ENCODE assay signal across 16 mouse cellular contexts in genomic region chr11:52074626-52075470, GRCm38 (mm10). TPM values are rescaled to one million over a fixed set of nuclear protein-coding genes. Genes with fewer than 3 reads are reported as not detected.
DNase-seq lines count a peak whose midpoint lies in the region; ATAC-seq and TF ChIP-seq lines count a peak whose summit lies in the region.
"Had no signal": no experiment of that assay in that cellular context is flagged by ENCODE, and none has a peak within 500 bp of the region (broad histone marks: within the 10 kb centered on the region; RNA-seq: fewer than 3 reads in every experiment).

No protein-coding gene starts in this region.

- H3K9me3 ChIP-seq in liver, embryonic 13.5 days (replicated peaks), result no peaks in the 10 kb centered on the region
- H3K9me3 ChIP-seq in stomach, postnatal 0 days (ENCODE audit: control insufficient read depth, low read length), result no peaks in the 10 kb centered on the region
- H3K9me3 ChIP-seq: kidney, embryonic 15.5 days; midbrain, embryonic 15.5 days had no signal

- H3K9ac ChIP-seq in liver, embryonic 13.5 days, result no peak overlapping the region
- no peak overlapping the region for H3K9ac ChIP-seq in stomach, postnatal 0 days (ENCODE audit: low read length)
- H3K9ac ChIP-seq: kidney, embryonic 15.5 days; midbrain, embryonic 15.5 days had no signal

- TF ChIP-seq POLR2A in testis, adult 2 months (IDR thresholded peaks at IDR 0.05; ENCODE audit: control insufficient read depth, low read depth, low read length), result no peak

- H3K4me2 ChIP-seq in liver, embryonic 13.5 days, result peak overlapping the region; percentile 47
- no peak overlapping the region for H3K4me2 ChIP-seq in stomach, postnatal 0 days (replicated peaks; ENCODE audit: low read depth)
- H3K4me2 ChIP-seq: kidney, embryonic 15.5 days; midbrain, embryonic 15.5 days had no signal

- TF ChIP-seq CTCF in testis, adult 2 months (IDR thresholded peaks at IDR 0.05; ENCODE audit: control insufficient read depth, insufficient read depth, insufficient replicate concordance, low read depth, low read length), result no peak
- TF ChIP-seq CTCF in stomach, postnatal 0 days (IDR thresholded peaks at IDR 0.05; ENCODE audit: low read depth), result no peak

- no peaks in the 10 kb centered on the region for H3K36me3 ChIP-seq in testis, adult 2 months (ENCODE audit: control insufficient read depth, insufficient read depth, low read length)
- no peaks in the 10 kb centered on the region for H3K36me3 ChIP-seq in liver, embryonic 13.5 days
- no peaks in the 10 kb centered on the region for H3K36me3 ChIP-seq in stomach, postnatal 0 days (ENCODE audit: control insufficient read depth, insufficient read depth, low read length)
- H3K36me3 ChIP-seq: kidney, embryonic 15.5 days; midbrain, embryonic 15.5 days had no signal

- H3K4me1 ChIP-seq in testis, adult 2 months (ENCODE audit: control insufficient read depth, insufficient read depth, low read length), result peaks cover 7% of the 10 kb centered on the region; the same call in 1 of the 2 replicates
- H3K4me1 ChIP-seq in liver, embryonic 13.5 days (replicated peaks), result peaks cover 39% of the 10 kb centered on the region
- H3K4me1 ChIP-seq in stomach, postnatal 0 days (replicated peaks; ENCODE audit: control insufficient read depth, insufficient read depth), result no peaks in the 10 kb centered on the region

- H3K27ac ChIP-seq in testis, adult 2 months (ENCODE audit: control insufficient read depth, insufficient read depth, low read depth, low read length), result peak overlapping the region; percentile 69; the same call in 1 of the 2 replicates
- peak overlapping the region; percentile 54 for H3K27ac ChIP-seq in liver, embryonic 13.5 days
- H3K27ac ChIP-seq in stomach, postnatal 0 days (replicated peaks), result no peak overlapping the region
- H3K27ac ChIP-seq: kidney, embryonic 15.5 days; midbrain, embryonic 15.5 days had no signal

- ATAC-seq in liver, embryonic 13.5 days (ENCODE audit: low read depth), result peak; percentile 70
- no peak for ATAC-seq in erythroblast, adult 5-6 weeks (replicated peaks; ENCODE audit: low FRiP score, poor library complexity, severe bottlenecking)
- no peak for ATAC-seq in stomach, postnatal 0 days (ENCODE audit: low FRiP score, low TSS enrichment)
- ATAC-seq: hindbrain, embryonic 16.5 days; lung, postnatal 0 days; midbrain, embryonic 15.5 days had no signal

- no peaks in the 10 kb centered on the region for H3K27me3 ChIP-seq in testis, adult 2 months (ENCODE audit: control insufficient read depth, insufficient read depth, low read length)
- H3K27me3 ChIP-seq in liver, embryonic 13.5 days, result no peaks in the 10 kb centered on the region
- H3K27me3 ChIP-seq in stomach, postnatal 0 days (ENCODE audit: control insufficient read depth, insufficient read depth, low read length), result no peaks in the 10 kb centered on the region
- H3K27me3 ChIP-seq: kidney, embryonic 15.5 days; midbrain, embryonic 15.5 days had no signal

- H3K4me3 ChIP-seq in testis, adult 2 months (ENCODE audit: control insufficient read depth, low read depth, low read length), result no peak overlapping the region
- H3K4me3 ChIP-seq in liver, embryonic 13.5 days (replicated peaks), result no peak overlapping the region
- H3K4me3 ChIP-seq in stomach, postnatal 0 days (ENCODE audit: low read depth, low read length), result no peak overlapping the region
- H3K4me3 ChIP-seq: kidney, embryonic 15.5 days; midbrain, embryonic 15.5 days had no signal

- WGBS in liver, embryonic 13.5 days (ENCODE audit: insufficient replicate concordance), result 27% methylated on average over 14 of the region's 14 CpGs
- 53% methylated on average over 14 of the region's 14 CpGs for WGBS in stomach, postnatal 0 days

- DNase-seq in testis, postnatal 10 days (ENCODE audit: low spot score), result no peak
- peak; percentile 18 for DNase-seq in liver, embryonic 13.5 days
- peak; percentile 31 for DNase-seq in testis, postnatal 14 days (ENCODE audit: low spot score)
- no peak for DNase-seq in lung, postnatal 4 days
- no peak for DNase-seq in stomach, postnatal 0 days (ENCODE audit: low spot score)
- DNase-seq: adrenal gland, postnatal 14 days; cerebellum, adult 11-12 months; gastrocnemius, postnatal 36 days; layer of hippocampus, adult 9-11 months; right cerebral cortex, adult 18-20 months had no signal

- TF ChIP-seq EP300 in stomach, postnatal 0 days (optimal IDR thresholded peaks at IDR 0.05), result no peak

RNA-seq across cellular contexts. Expression of gene Ppp2ca, which starts 23.6 kb away (rescaled TPM):
- polyA plus RNA-seq in testis, adult 2 months (2012; rRNA removed), result 8.2 and 9.3 TPM in 2 replicates
- 37.6 and 41.1 TPM in 2 replicates for polyA plus RNA-seq in liver, embryonic 13.5 days (2015; fragmentation: Nextera tagmentation; extraction: Ambion mirVana)
- 30.4 and 41.4 TPM in 2 replicates for total RNA-seq in erythroblast, adult 5-6 weeks (2015; ENCODE audit: low replicate concordance)
- 47.7 and 48.0 TPM in 2 replicates for total RNA-seq in erythroblast, adult 5-6 weeks (2017; ENCODE audit: low replicate concordance)
- 63.8 and 66.5 TPM in 2 replicates for polyA plus RNA-seq in stomach, postnatal 0 days (2015; fragmentation: Nextera tagmentation; extraction: Ambion mirVana)

Comparison
In these comparisons a context has a peak if more than half of its experiments do, and no peak if none do; other contexts are left out.
1. DNase-seq: peak in liver, embryonic 13.5 days (single experiment) and testis, postnatal 14 days (single experiment); none in testis, postnatal 10 days (single experiment), lung, postnatal 4 days (0 of 2) and stomach, postnatal 0 days (single experiment).